Mouse (Mus musculus) megakaryocyte, embryonic 14.5 days (primary cell): ENCODE results near the gene Unc5c.

Experiments
- FLI1 ChIP-seq: IDR thresholded peaks from 2 replicates; pipeline ENCODE4 v1.6.1; 2012; ENCODE audit warnings: low read length, inconsistent platforms, mixed read lengths
- GATA1 ChIP-seq: IDR thresholded peaks from 3 replicates; pipeline ENCODE4 v1.6.1; 2012; ENCODE audit warnings: mixed read lengths, low read length, inconsistent platforms, borderline replicate concordance

DNA sequence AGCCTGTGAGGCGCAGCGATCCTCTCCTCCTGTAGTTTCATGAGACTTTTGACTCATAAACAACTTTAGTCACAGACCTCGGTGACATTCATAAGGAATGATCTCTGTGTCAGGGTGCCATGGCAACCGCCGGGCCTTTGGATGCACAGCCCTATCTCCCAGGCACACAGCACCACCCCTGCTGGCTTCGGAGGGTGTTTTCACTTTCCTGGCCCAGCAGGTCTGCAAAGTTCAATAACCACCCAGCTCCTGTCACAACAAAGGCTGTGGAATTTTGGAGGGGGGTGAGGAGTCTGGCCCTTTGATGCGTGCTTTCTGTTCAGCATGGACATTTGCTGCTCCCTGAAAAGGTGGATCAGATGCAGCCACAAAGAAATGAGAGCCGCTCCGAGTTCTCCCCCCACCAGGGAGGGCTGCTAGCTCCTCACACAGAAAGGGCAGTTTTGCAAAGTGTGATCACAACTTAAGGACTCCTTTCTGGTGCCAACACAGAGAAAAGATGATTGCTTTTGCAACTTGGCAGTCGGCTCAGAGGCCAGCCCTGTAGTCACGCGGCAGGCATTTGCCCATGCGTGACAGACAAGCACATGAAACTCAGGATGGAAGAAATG, 354.4 kb downstream of the Unc5c start:
- TF ChIP-seq GATA1 (no peak), FLI1 (no peak)
